Mouse (Mus musculus) megakaryocyte, adult 5-6 weeks (primary cell): ENCODE measurements around the gene Ndufa13. TPM values are rescaled to one million over a fixed set of nuclear protein-coding genes. Genes with fewer than 3 reads are reported as not detected.

Experiments
- ATAC-seq: 2 replicates; pipeline ENCODE4 v1.8.0; 2016; ENCODE audit warnings: mild to moderate bottlenecking, inconsistent platforms; ENCODE audit not compliant: poor library complexity, severe bottlenecking
- total RNA-seq, 2 experiments: library from RNA; stranded (forward) in 1 of 2; stranded (reverse) in 1 of 2; fragments of 153-499, 151-499 nt in 1 of 2; fragments of 221-1000, 200-1000 nt in 1 of 2; gene quantifications; 2 replicates each; pipeline versions ENCODE4 v1.2.3 to v1.2.4; 2015 to 2017

The Ndufa13 gene
- total RNA-seq, 2 experiments from 2014 or later = 75.7 to 143 TPM

- no peak for ATAC-seq
Measured at GRCm38 (mm10) chr8:69847167-69848065, 54.9 kb downstream of the Ndufa13 start.

Other genes starting within 250 kb of the Ndufa13 start
- 0.76 and 0.89 TPM in 2 replicates for gene Zfp964, start 248.1 kb downstream of the Ndufa13 start, total RNA-seq (2015)
- gene Zfp964, start 248.1 kb downstream of the Ndufa13 start, total RNA-seq (2017) = 0.33 TPM in 1 of 2 replicates, not detected in the other
- gene Zfp869, start 191.8 kb downstream of the Ndufa13 start, total RNA-seq (2015) = 16.7 and 17.9 TPM in 2 replicates
- 18.1 and 21.5 TPM in 2 replicates for gene Zfp869, start 191.8 kb downstream of the Ndufa13 start, total RNA-seq (2017)
- 7.2 and 8.0 TPM in 2 replicates for gene Zfp963, start 152.6 kb downstream of the Ndufa13 start, total RNA-seq (2015)
- gene Zfp963, start 152.6 kb downstream of the Ndufa13 start, total RNA-seq (2017) = 3.7 and 5.5 TPM in 2 replicates
- not detected in 2 replicates for gene Gm20422, start 127.7 kb downstream of the Ndufa13 start, total RNA-seq (2015)
- gene Gm20422, start 127.7 kb downstream of the Ndufa13 start, total RNA-seq (2017) = 0.33 and 0.45 TPM in 2 replicates
- gene Atp13a1, start 111.4 kb downstream of the Ndufa13 start, total RNA-seq (2015) = 19.5 and 21.1 TPM in 2 replicates
- 15.6 and 16.9 TPM in 2 replicates for gene Atp13a1, start 111.4 kb downstream of the Ndufa13 start, total RNA-seq (2017)
- 23.6 TPM in 2 replicates for gene Zfp866, start 111.4 kb downstream of the Ndufa13 start, total RNA-seq (2015)
- gene Zfp866, start 111.4 kb downstream of the Ndufa13 start, total RNA-seq (2017) = 24.9 and 27.2 TPM in 2 replicates
- gene Gmip, start 93.9 kb downstream of the Ndufa13 start, total RNA-seq (2015) = 60.6 and 62.2 TPM in 2 replicates
- 59.3 and 82.0 TPM in 2 replicates for gene Gmip, start 93.9 kb downstream of the Ndufa13 start, total RNA-seq (2017)
- gene Lpar2, start 80.1 kb downstream of the Ndufa13 start, total RNA-seq (2015) = 1.7 and 2.0 TPM in 2 replicates
- 0.57 and 0.59 TPM in 2 replicates for gene Lpar2, start 80.1 kb downstream of the Ndufa13 start, total RNA-seq (2017)
- 1.3 and 2.4 TPM in 2 replicates for gene Pbx4, start 70.1 kb downstream of the Ndufa13 start, total RNA-seq (2015)
- 0.57 and 1.9 TPM in 2 replicates for gene Pbx4, start 70.1 kb downstream of the Ndufa13 start, total RNA-seq (2017)
- not detected in 2 replicates for gene Cilp2, start 14.9 kb downstream of the Ndufa13 start, total RNA-seq (2015)
- gene Cilp2, start 14.9 kb downstream of the Ndufa13 start, total RNA-seq (2017) = not detected in 2 replicates
- gene Tssk6, start 374 bp downstream of the Ndufa13 start, total RNA-seq (2015) = 0.27 TPM in 1 of 2 replicates, not detected in the other
- 0.16 and 0.26 TPM in 2 replicates for gene Tssk6, start 374 bp downstream of the Ndufa13 start, total RNA-seq (2017)
- 3.1 TPM in 1 of 2 replicates, not detected in the other for gene Yjefn3, start 154 bp upstream of the Ndufa13 start, total RNA-seq (2015)
- not detected in 2 replicates for gene Yjefn3, start 154 bp upstream of the Ndufa13 start, total RNA-seq (2017)
- 50.1 and 62.0 TPM in 2 replicates for gene Gatad2a, start 93.8 kb upstream of the Ndufa13 start, total RNA-seq (2015)
- 62.5 and 64.7 TPM in 2 replicates for gene Gatad2a, start 93.8 kb upstream of the Ndufa13 start, total RNA-seq (2017)
- 28.1 and 28.4 TPM in 2 replicates for gene Mau2, start 140.2 kb upstream of the Ndufa13 start, total RNA-seq (2015)
- gene Mau2, start 140.2 kb upstream of the Ndufa13 start, total RNA-seq (2017) = 28.1 and 33.8 TPM in 2 replicates
- gene Sugp1, start 140.3 kb upstream of the Ndufa13 start, total RNA-seq (2015) = 11.6 and 15.0 TPM in 2 replicates
- 17.3 and 24.1 TPM in 2 replicates for gene Sugp1, start 140.3 kb upstream of the Ndufa13 start, total RNA-seq (2017)
- gene Tm6sf2, start 170.4 kb upstream of the Ndufa13 start, total RNA-seq (2015) = not detected in 2 replicates
- gene Tm6sf2, start 170.4 kb upstream of the Ndufa13 start, total RNA-seq (2017) = not detected in 2 replicates
- not detected in 2 replicates for gene Hapln4, start 180.9 kb upstream of the Ndufa13 start, total RNA-seq (2015)
- gene Hapln4, start 180.9 kb upstream of the Ndufa13 start, total RNA-seq (2017) = not detected in 2 replicates
- gene Ncan, start 218.3 kb upstream of the Ndufa13 start, total RNA-seq (2015) = not detected in 2 replicates
- gene Ncan, start 218.3 kb upstream of the Ndufa13 start, total RNA-seq (2017) = not detected in 2 replicates
- 19.5 and 25.6 TPM in 2 replicates for gene Nr2c2ap, start 228.8 kb upstream of the Ndufa13 start, total RNA-seq (2015)
- 4.7 and 7.1 TPM in 2 replicates for gene Nr2c2ap, start 228.8 kb upstream of the Ndufa13 start, total RNA-seq (2017)
- gene Rfxank, start 236.6 kb upstream of the Ndufa13 start, total RNA-seq (2015) = 13.6 and 16.3 TPM in 2 replicates
- 12.5 and 14.5 TPM in 2 replicates for gene Rfxank, start 236.6 kb upstream of the Ndufa13 start, total RNA-seq (2017)
- gene Borcs8, start 236.9 kb upstream of the Ndufa13 start, total RNA-seq (2015) = 35.3 and 51.3 TPM in 2 replicates
- 32.2 and 35.8 TPM in 2 replicates for gene Borcs8, start 236.9 kb upstream of the Ndufa13 start, total RNA-seq (2017)
- 0.39 TPM in 1 of 2 replicates, not detected in the other for gene Mef2b, start 237.2 kb upstream of the Ndufa13 start, total RNA-seq (2015)
- not detected in 2 replicates for gene Mef2b, start 237.2 kb upstream of the Ndufa13 start, total RNA-seq (2017)